Mouse (Mus musculus): ENCODE measurements around the gene Hspb7. TPM values are rescaled to one million over a fixed set of nuclear protein-coding genes. Genes with fewer than 3 reads are reported as not detected.

Hspb7 gene
- polyA plus RNA-seq, 1 experiment: 0.30 TPM

- peaks cover 34% of the 10 kb centered on the region for H3K36me3 ChIP-seq (ENCODE audit: control insufficient read depth, insufficient read depth)
- H3K79me2 ChIP-seq (ENCODE audit: control insufficient read depth, insufficient read depth): peaks cover 50% of the 10 kb centered on the region
- H3ac ChIP-seq (ENCODE audit: control insufficient read depth, insufficient read length, low read depth): peak within 1 kb of the TSS; percentile 90
- H3K4me3 ChIP-seq (ENCODE audit: insufficient read depth, poor library complexity, severe bottlenecking): peak within 1 kb of the TSS; percentile 80
- H3K27me3 ChIP-seq (ENCODE audit: control insufficient read depth, insufficient read depth, insufficient read length): no peaks in the 10 kb centered on the region
- peaks cover 23% of the 10 kb centered on the region for H3K79me3 ChIP-seq (ENCODE audit: low read depth)
- no peak for TF ChIP-seq MAX (IDR thresholded peaks at IDR 0.05)
- TF ChIP-seq MYOG (IDR thresholded peaks at IDR 0.05; ENCODE audit: control insufficient read depth, extremely low read depth, insufficient read length): no peak
- no peak for TF ChIP-seq FOSL1 (IDR thresholded peaks at IDR 0.05; ENCODE audit: insufficient read depth, low read length, poor library complexity, severe bottlenecking)
- TF ChIP-seq CEBPB (IDR thresholded peaks at IDR 0.05; ENCODE audit: low read depth): no peak
- TF ChIP-seq USF1 (IDR thresholded peaks at IDR 0.05; ENCODE audit: low read depth): no peak
- TF ChIP-seq CTCF (IDR thresholded peaks at IDR 0.05; ENCODE audit: control insufficient read depth, insufficient read depth, insufficient read length): no peak
- TF ChIP-seq MYOD1 (IDR thresholded peaks at IDR 0.05; ENCODE audit: control insufficient read depth, insufficient read length, low read depth): no peak
These were observed 24.1 kb downstream of the Hspb7 start, which contains the start of gene Zbtb17 for GRCm38 (mm10) chr4:141444451-141445327. Gene Zbtb17 (plus strand): TSS chr4:141444654.

- Histone ChIP-seq H3K79me3 (ENCODE audit: low read depth) (peaks cover 23% of the 10 kb centered on the region), H3K79me2 (ENCODE audit: control insufficient read depth, insufficient read depth) (peaks cover 56% of the 10 kb centered on the region), H3K36me3 (ENCODE audit: control insufficient read depth, insufficient read depth) (peaks cover 40% of the 10 kb centered on the region), H3ac (ENCODE audit: control insufficient read depth, insufficient read length, low read depth) (peak overlapping the region; percentile 90), H3K4me3 (ENCODE audit: insufficient read depth, poor library complexity, severe bottlenecking) (peak overlapping the region; percentile 80), H3K27me3 (ENCODE audit: control insufficient read depth, insufficient read depth, insufficient read length) (no peaks in the 10 kb centered on the region)
- no peak for TF ChIP-seq MAX (IDR thresholded peaks at IDR 0.05)
- no peak for TF ChIP-seq CEBPB (IDR thresholded peaks at IDR 0.05; ENCODE audit: low read depth)
- TF ChIP-seq FOSL1 (IDR thresholded peaks at IDR 0.05; ENCODE audit: insufficient read depth, low read length, poor library complexity, severe bottlenecking): no peak
- TF ChIP-seq USF1 (IDR thresholded peaks at IDR 0.05; ENCODE audit: low read depth): no peak
- TF ChIP-seq MYOG (IDR thresholded peaks at IDR 0.05; ENCODE audit: control insufficient read depth, extremely low read depth, insufficient read length): no peak
- TF ChIP-seq MYOD1 (IDR thresholded peaks at IDR 0.05; ENCODE audit: control insufficient read depth, insufficient read length, low read depth): no peak
- no peak for TF ChIP-seq CTCF (IDR thresholded peaks at IDR 0.05; ENCODE audit: control insufficient read depth, insufficient read depth, insufficient read length)
These were observed 24.7 kb downstream of the Hspb7 start for GRCm38 (mm10) chr4:141445328-141445720.

- Histone ChIP-seq H3K27me3 (ENCODE audit: control insufficient read depth, insufficient read depth, insufficient read length) (no peaks in the 10 kb centered on the region), H3K36me3 (ENCODE audit: control insufficient read depth, insufficient read depth) (peaks cover 42% of the 10 kb centered on the region), H3K79me2 (ENCODE audit: control insufficient read depth, insufficient read depth) (peaks cover 63% of the 10 kb centered on the region), H3K4me3 (ENCODE audit: insufficient read depth, poor library complexity, severe bottlenecking) (no peak overlapping the region), H3K79me3 (ENCODE audit: low read depth) (peaks cover 28% of the 10 kb centered on the region), H3ac (ENCODE audit: control insufficient read depth, insufficient read length, low read depth) (no peak overlapping the region)
- TF ChIP-seq MAX (IDR thresholded peaks at IDR 0.05) (no peak), USF1 (IDR thresholded peaks at IDR 0.05; ENCODE audit: low read depth) (no peak), FOSL1 (IDR thresholded peaks at IDR 0.05; ENCODE audit: insufficient read depth, low read length, poor library complexity, severe bottlenecking) (no peak), MYOD1 (IDR thresholded peaks at IDR 0.05; ENCODE audit: control insufficient read depth, insufficient read length, low read depth) (no peak), CTCF (IDR thresholded peaks at IDR 0.05; ENCODE audit: control insufficient read depth, insufficient read depth, insufficient read length) (no peak), CEBPB (IDR thresholded peaks at IDR 0.05; ENCODE audit: low read depth) (no peak), MYOG (IDR thresholded peaks at IDR 0.05; ENCODE audit: control insufficient read depth, extremely low read depth, insufficient read length) (no peak)
These were observed 25.6 kb downstream of the Hspb7 start for GRCm38 (mm10) chr4:141446211-141446610.

DNA sequence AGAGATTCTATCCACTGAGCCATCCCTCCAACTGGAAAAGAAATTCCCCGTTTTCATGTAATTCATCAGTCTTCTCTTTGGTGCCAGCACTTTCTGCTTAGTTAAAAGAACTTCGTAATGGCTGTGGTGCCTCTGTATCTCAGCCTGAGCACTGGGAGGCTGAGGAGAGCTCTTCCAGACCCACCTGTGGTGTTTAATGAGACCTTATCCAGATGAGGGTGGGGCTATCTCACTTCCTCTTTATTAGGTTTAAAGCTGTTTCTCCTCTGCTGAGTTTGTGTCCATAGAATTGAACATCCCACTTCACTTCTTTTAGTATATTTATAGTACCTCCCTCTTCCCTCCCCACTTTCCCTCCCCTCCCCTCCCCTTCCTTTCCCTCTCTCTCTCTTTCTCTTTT, 30.7 kb downstream of the Hspb7 start:
- peaks cover 69% of the 10 kb centered on the region for H3K36me3 ChIP-seq (ENCODE audit: control insufficient read depth, insufficient read depth)
- peaks cover 46% of the 10 kb centered on the region for H3K79me3 ChIP-seq (ENCODE audit: low read depth)
- H3K4me3 ChIP-seq (ENCODE audit: insufficient read depth, poor library complexity, severe bottlenecking): no peak overlapping the region
- peaks cover 90% of the 10 kb centered on the region for H3K79me2 ChIP-seq (ENCODE audit: control insufficient read depth, insufficient read depth)
- H3K27me3 ChIP-seq (ENCODE audit: control insufficient read depth, insufficient read depth, insufficient read length): no peaks in the 10 kb centered on the region
- no peak for TF ChIP-seq MYOD1 (IDR thresholded peaks at IDR 0.05; ENCODE audit: control insufficient read depth, insufficient read length, low read depth)
- TF ChIP-seq MYOG (IDR thresholded peaks at IDR 0.05; ENCODE audit: control insufficient read depth, extremely low read depth, insufficient read length): no peak
- no peak for TF ChIP-seq CEBPB (IDR thresholded peaks at IDR 0.05; ENCODE audit: low read depth)
- no peak overlapping the region for H3ac ChIP-seq (ENCODE audit: control insufficient read depth, insufficient read length, low read depth)

DNA sequence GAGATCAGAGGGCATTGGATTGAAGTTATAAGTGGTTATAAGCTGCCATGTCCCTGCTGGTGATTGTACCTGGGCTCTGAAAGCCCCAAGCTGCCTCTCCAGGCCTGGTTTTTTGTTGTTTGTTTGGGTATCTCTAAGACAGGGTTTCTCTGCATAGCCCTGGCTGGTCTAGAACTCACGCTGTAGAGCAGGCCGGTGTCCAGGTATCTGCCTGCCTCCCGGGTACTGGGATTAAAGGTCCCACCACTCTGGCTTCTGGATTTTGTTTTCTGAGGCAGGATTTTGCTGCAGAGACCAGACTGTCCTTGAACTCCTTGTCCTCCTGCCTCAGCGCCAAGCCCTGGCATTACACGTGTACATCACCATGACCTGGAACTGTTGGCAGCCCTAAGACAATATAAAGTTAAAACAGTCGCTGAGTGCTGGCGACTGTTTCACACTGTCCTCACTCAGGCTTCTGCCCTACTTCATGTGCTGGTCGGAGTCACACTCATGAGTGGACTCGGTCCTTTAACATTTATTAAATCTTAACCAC, 31.4 kb downstream of the Hspb7 start:
- peaks cover 64% of the 10 kb centered on the region for H3K36me3 ChIP-seq (ENCODE audit: control insufficient read depth, insufficient read depth)
- no peak overlapping the region for H3ac ChIP-seq (ENCODE audit: control insufficient read depth, insufficient read length, low read depth)
- peaks cover 90% of the 10 kb centered on the region for H3K79me2 ChIP-seq (ENCODE audit: control insufficient read depth, insufficient read depth)
- no peak for TF ChIP-seq CTCF (IDR thresholded peaks at IDR 0.05; ENCODE audit: control insufficient read depth, insufficient read depth, insufficient read length)
- no peak for TF ChIP-seq FOSL1 (IDR thresholded peaks at IDR 0.05; ENCODE audit: insufficient read depth, low read length, poor library complexity, severe bottlenecking)
- no peak for TF ChIP-seq MYOG (IDR thresholded peaks at IDR 0.05; ENCODE audit: control insufficient read depth, extremely low read depth, insufficient read length)
- no peak for TF ChIP-seq MAX (IDR thresholded peaks at IDR 0.05)
- TF ChIP-seq USF1 (IDR thresholded peaks at IDR 0.05; ENCODE audit: low read depth): no peak
- no peak for TF ChIP-seq CEBPB (IDR thresholded peaks at IDR 0.05; ENCODE audit: low read depth)
- TF ChIP-seq MYOD1 (IDR thresholded peaks at IDR 0.05; ENCODE audit: control insufficient read depth, insufficient read length, low read depth): no peak
- no peak overlapping the region for H3K4me3 ChIP-seq (ENCODE audit: insufficient read depth, poor library complexity, severe bottlenecking)
- H3K27me3 ChIP-seq (ENCODE audit: control insufficient read depth, insufficient read depth, insufficient read length): no peaks in the 10 kb centered on the region
- H3K79me3 ChIP-seq (ENCODE audit: low read depth): peaks cover 46% of the 10 kb centered on the region

Data from C2C12 (cell line).